Mouse (Mus musculus): ENCODE measurements around the gene Rimkla.

- TF ChIP-seq CTCF (IDR thresholded peaks at IDR 0.05; ENCODE audit: low read depth): no peak
- TF ChIP-seq EP300 (IDR thresholded peaks at IDR 0.05; ENCODE audit: low read depth): no peak
Observed at GRCm38 (mm10) chr4:119441836-119442235, 50.6 kb downstream of the Rimkla start.
